Mouse (Mus musculus) heart, embryonic 14.5 days (tissue): ENCODE data around the gene Nxf1. TPM values are rescaled to one million over a fixed set of nuclear protein-coding genes. Genes with fewer than 3 reads are reported as not detected.

ENCODE experiments used
- ATAC-seq: fragments of 200-750 bp; cut with Nextera tagmentation; 2 replicates; pipeline ENCODE4 v1.8.0; 2017; ENCODE audit warnings: low read depth, moderate TSS enrichment; ENCODE audit not compliant: insufficient number of reproducible peaks, insufficient read depth, low FRiP score
- H3K27ac ChIP-seq, 2 experiments: fragments of 200-500 bp in 1 of 2; fragments of 300-500 bp in 1 of 2; sonication (generic) in 1 of 2; replicated peaks in 1 of 2; 2 replicates each; pipeline ENCODE4 v1.5.1; 2012 to 2014; ENCODE audit warnings: low read depth in 2 of 2, low read length in 2 of 2, control low read depth in 1 of 2, mild to moderate bottlenecking in 1 of 2, mixed read lengths in 1 of 2; ENCODE audit not compliant: control insufficient read depth in 1 of 2, insufficient read depth in 1 of 2
- H3K27me3 ChIP-seq: fragments of 300-500 bp; sonication (generic); 2 replicates; pipeline ENCODE4 v1.6.1; 2014; ENCODE audit warnings: mild to moderate bottlenecking, low read length, control low read depth; ENCODE audit not compliant: control insufficient read depth, insufficient read depth
- H3K36me3 ChIP-seq: fragments of 300-500 bp; sonication (generic); 2 replicates; pipeline ENCODE4 v1.6.1; 2014; ENCODE audit warnings: mild to moderate bottlenecking, control low read depth, low read length, mixed read lengths; ENCODE audit not compliant: control insufficient read depth, insufficient read depth
- H3K4me1 ChIP-seq, 2 experiments: fragments of 200-500 bp in 1 of 2; fragments of 300-500 bp in 1 of 2; sonication (generic) in 1 of 2; 2 replicates each; pipeline ENCODE4 v1.6.1; 2012 to 2014; ENCODE audit warnings: low read length in 2 of 2, control low read depth in 1 of 2, mixed read lengths in 1 of 2; ENCODE audit not compliant: control insufficient read depth in 2 of 2, insufficient read depth in 2 of 2
- H3K4me2 ChIP-seq: fragments of 300-500 bp; sonication (generic); 2 replicates; pipeline ENCODE4 v1.6.1; 2014; ENCODE audit warnings: mild to moderate bottlenecking, low read length
- H3K4me3 ChIP-seq, 2 experiments: fragments of 200-500 bp in 1 of 2; fragments of 300-500 bp in 1 of 2; sonication (generic) in 1 of 2; 2 replicates each; pipeline ENCODE4 v1.5.1; 2012 to 2014; ENCODE audit warnings: low read length in 2 of 2, mild to moderate bottlenecking in 2 of 2, control low read depth in 1 of 2, low read depth in 1 of 2, moderate library complexity in 1 of 2; ENCODE audit not compliant: control insufficient read depth in 1 of 2, insufficient read depth in 1 of 2
- H3K9ac ChIP-seq: fragments of 300-500 bp; sonication (generic); 2 replicates; pipeline ENCODE4 v1.6.1; 2014; ENCODE audit warnings: mild to moderate bottlenecking, low read length
- H3K9me3 ChIP-seq: fragments of 300-500 bp; sonication (generic); 2 replicates; pipeline ENCODE4 v1.6.1; 2016; ENCODE audit warnings: low read length, control low read depth; ENCODE audit not compliant: control insufficient read depth
- WGBS: fragments of 180-500 bp; shearing (Covaris S2); extraction: QIAGEN DNeasy Blood & Tissue Kit; methylation state at CpG from one replicate; pipeline ENCODE4 v1.1.7; 2014; 5-methylcytosine and 5-hydroxymethylcytosine counted together
- polyA plus RNA-seq: library from polyadenylated mRNA; unstranded; fragments of >200 nt; fragmentation: Nextera tagmentation; extraction: Ambion mirVana; gene quantifications from 2 replicates; pipeline ENCODE4 v1.2.1, GENCODE M21; 2014

Gene Nxf1
- polyA plus RNA-seq: 101 and 105 TPM in 2 replicates

DNA sequence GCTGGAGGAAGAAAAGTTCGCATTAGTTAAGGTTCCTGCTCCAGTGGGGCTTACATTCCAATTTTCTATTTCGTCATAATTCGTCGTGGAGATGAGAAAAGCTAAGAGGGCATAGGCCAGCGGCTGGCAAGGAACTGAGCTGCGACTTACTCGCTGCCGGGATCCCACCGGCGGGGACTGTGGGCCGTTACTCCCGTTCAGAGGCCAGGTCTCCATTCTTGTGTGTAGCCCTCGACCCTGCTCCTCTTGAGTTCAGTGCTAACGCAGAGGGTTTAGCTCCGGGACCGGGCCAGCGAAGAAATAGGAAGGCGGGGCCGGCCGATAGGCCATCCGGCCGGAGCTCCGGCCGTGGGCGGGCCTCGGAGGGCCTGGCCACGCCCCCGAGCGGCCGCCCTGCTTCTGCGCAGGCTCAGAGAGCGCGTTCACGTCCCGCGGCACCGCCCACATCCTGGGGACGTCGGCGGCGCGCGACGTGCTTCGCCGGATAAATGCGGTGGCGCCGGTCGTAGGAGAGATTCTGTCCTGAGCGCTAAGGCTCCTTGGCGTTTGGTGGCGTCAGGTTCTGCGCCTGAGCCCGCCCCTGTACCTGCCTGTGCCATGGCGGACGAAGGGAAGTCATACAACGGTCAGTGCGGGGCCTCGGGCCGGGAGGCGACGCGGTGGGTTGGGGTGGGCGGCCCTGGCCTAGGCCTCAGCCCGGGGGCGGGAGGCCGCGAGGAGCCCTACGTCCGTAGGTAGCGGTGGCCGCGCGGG is at the start of gene Nxf1:
Nxf1 (plus strand) TSS at position 439 of the 753 bp plus-strand sequence.
- Histone ChIP-seq H3K4me2 (peak within 1 kb of the TSS; percentile 90), H3K4me1 (peaks cover 0 to 19% of the 10 kb centered on the region in 2 experiments; a peak in 2 of 4 replicates), H3K4me3 (peak within 1 kb of the TSS; percentile 91 to 96), H3K27ac (peak within 1 kb of the TSS; percentile 88 to 90), H3K27me3 (no peaks in the 10 kb centered on the region), H3K36me3 (peaks cover 40% of the 10 kb centered on the region), H3K9me3 (no peaks in the 10 kb centered on the region), H3K9ac (peak within 1 kb of the TSS; percentile 89)
- under 1% methylated on average over 75 of the region's 75 CpGs for WGBS
- ATAC-seq: peak; percentile 94

DNA sequence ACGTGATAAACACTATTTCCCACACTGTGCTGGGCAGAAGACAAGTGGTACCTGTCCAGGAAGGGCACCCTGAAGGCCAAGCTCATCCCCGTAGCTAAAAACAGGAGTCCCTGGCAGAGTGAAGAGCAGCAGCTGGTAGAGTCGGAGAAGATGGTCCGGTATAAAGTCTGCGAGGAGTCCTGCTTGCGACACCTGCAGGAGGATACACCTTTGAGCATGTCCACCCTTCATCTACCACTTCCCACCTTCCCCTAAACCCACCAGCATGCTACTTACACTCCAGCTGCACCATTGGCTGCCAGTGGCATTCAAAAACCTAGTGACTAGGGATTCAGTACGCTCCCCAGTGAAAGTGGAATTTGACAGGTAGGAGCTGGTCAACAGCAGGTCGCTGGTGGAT is 47.9 kb upstream of the Nxf1 start:
- Histone ChIP-seq H3K27me3 (no peaks in the 10 kb centered on the region), H3K36me3 (peaks cover 64% of the 10 kb centered on the region), H3K4me2 (no peak overlapping the region), H3K27ac (no peak overlapping the region), H3K4me1 (peaks cover 5 to 28% of the 10 kb centered on the region in 2 experiments), H3K9ac (no peak overlapping the region), H3K9me3 (no peaks in the 10 kb centered on the region), H3K4me3 (no peak overlapping the region)
- 87% methylated on average over 8 of the region's 8 CpGs for WGBS
- no peak for ATAC-seq

GRCm38 (mm10) chr19:8710057-8710456 is 46.8 kb upstream of the Nxf1 start:
- no peak for ATAC-seq
- Histone ChIP-seq H3K9ac (peak overlapping the region; percentile 50; the same call in 1 of the 2 replicates), H3K9me3 (no peaks in the 10 kb centered on the region), H3K4me2 (no peak overlapping the region), H3K27me3 (no peaks in the 10 kb centered on the region), H3K4me1 (peaks cover 7 to 32% of the 10 kb centered on the region in 2 experiments), H3K27ac (peak overlapping the region in 1 of 2 experiments; percentile 21; a peak in 1 of 4 replicates), H3K4me3 (no peak overlapping the region), H3K36me3 (peaks cover 64% of the 10 kb centered on the region)
- 95% methylated on average over 2 of the region's 2 CpGs for WGBS

- H3K4me2 ChIP-seq: peak overlapping the region; percentile 81
- H3K4me3 ChIP-seq: peak overlapping the region in 1 of 2 experiments; percentile 89; a peak in 3 of 4 replicates
- H3K36me3 ChIP-seq: peaks cover 60% of the 10 kb centered on the region
- 0 out of 4 replicates have a peak overlapping the region, but pooled peaks of 1 of the 2 experiments have one; percentile 24 for H3K27ac ChIP-seq
- H3K9ac ChIP-seq: peak overlapping the region; percentile 91
- H3K27me3 ChIP-seq: no peaks in the 10 kb centered on the region
- no peaks in the 10 kb centered on the region for H3K9me3 ChIP-seq
- no peak for ATAC-seq
- H3K4me1 ChIP-seq: peaks cover 7 to 32% of the 10 kb centered on the region in 2 experiments
- WGBS: 65% methylated on average over 4 of the region's 4 CpGs
Observed at GRCm38 (mm10) chr19:8711506-8711905, 45.4 kb upstream of the Nxf1 start.

GRCm38 (mm10) chr19:8711949-8712869 is 44.7 kb upstream of the Nxf1 start:
- Histone ChIP-seq H3K9me3 (no peaks in the 10 kb centered on the region), H3K4me2 (peak overlapping the region; percentile 81), H3K9ac (peak overlapping the region; percentile 91), H3K4me3 (peak overlapping the region; percentile 78 to 89), H3K27me3 (no peaks in the 10 kb centered on the region), H3K27ac (peak overlapping the region; percentile 89 to 96), H3K4me1 (peaks cover 7 to 32% of the 10 kb centered on the region in 2 experiments), H3K36me3 (peaks cover 53% of the 10 kb centered on the region)
- no peak for ATAC-seq
- WGBS: 60% methylated on average over 10 of the region's 10 CpGs

DNA sequence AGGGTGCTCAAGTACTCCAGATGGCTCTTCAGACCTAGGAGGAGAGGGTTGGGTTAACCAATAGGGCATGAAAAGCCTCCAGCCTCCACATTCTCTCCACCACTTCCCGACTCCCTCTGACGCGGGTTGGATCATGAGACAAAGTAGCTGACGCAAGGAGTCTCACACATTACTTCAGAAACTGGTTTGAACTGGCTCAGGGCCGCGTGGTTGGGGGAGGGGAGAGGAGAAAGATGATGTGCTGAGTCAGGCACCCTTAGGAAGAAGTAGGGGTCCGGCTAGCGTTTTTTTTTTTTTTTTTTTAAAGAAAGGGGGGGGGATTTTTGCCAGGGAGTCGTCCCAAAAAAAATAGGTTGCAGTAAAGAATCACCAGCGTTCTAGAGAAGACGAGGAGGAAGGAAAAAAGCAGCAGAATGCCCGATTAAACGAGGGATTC is 44.0 kb upstream of the Nxf1 start:
- Histone ChIP-seq H3K4me3 (peak overlapping the region; percentile 78 to 89), H3K9ac (peak overlapping the region; percentile 91)
- peak; percentile 64 for ATAC-seq

GRCm38 (mm10) chr19:8713306-8713996 is 43.4 kb upstream of the Nxf1 start:
- H3K27ac ChIP-seq: peak overlapping the region; percentile 89 to 96
- WGBS: under 1% methylated on average over 51 of the region's 51 CpGs
- H3K36me3 ChIP-seq: peaks cover 41% of the 10 kb centered on the region
- H3K27me3 ChIP-seq: no peaks in the 10 kb centered on the region
- ATAC-seq: peak; percentile 89
- H3K4me1 ChIP-seq: peaks cover 7 to 32% of the 10 kb centered on the region in 2 experiments
- no peaks in the 10 kb centered on the region for H3K9me3 ChIP-seq
- H3K9ac ChIP-seq: peak overlapping the region; percentile 91
- H3K4me2 ChIP-seq: peak overlapping the region; percentile 81
- H3K4me3 ChIP-seq: peak overlapping the region; percentile 78 to 89

More for the DNA sequence above, 44.0 kb upstream of the Nxf1 start:
- no peaks in the 10 kb centered on the region for H3K27me3 ChIP-seq
- H3K4me1 ChIP-seq: peaks cover 7 to 32% of the 10 kb centered on the region in 2 experiments
- H3K9me3 ChIP-seq: no peaks in the 10 kb centered on the region
- peak overlapping the region; percentile 89 to 96 for H3K27ac ChIP-seq
- WGBS: under 1% methylated on average over 13 of the region's 13 CpGs
- peaks cover 47% of the 10 kb centered on the region for H3K36me3 ChIP-seq
- peak overlapping the region; percentile 81 for H3K4me2 ChIP-seq
